Mouse (Mus musculus): ENCODE data around the gene Kcnn3. TPM values are rescaled to one million over a fixed set of nuclear protein-coding genes. Genes with fewer than 3 reads are reported as not detected.

Gene Kcnn3
- polyA plus RNA-seq, 1 experiment: not detected

- Histone ChIP-seq H3K4me3 (ENCODE audit: insufficient read depth, low read length) (no peak overlapping the region), H3K4me1 (ENCODE audit: control insufficient read depth, insufficient read depth, low read length) (no peaks in the 10 kb centered on the region), H3K27ac (ENCODE audit: insufficient read depth, low read depth, low read length) (no peak overlapping the region)
- no peak for TF ChIP-seq POLR2A (IDR thresholded peaks at IDR 0.05; ENCODE audit: borderline replicate concordance, low read depth, low read length)
These were observed 127.4 kb downstream of the Kcnn3 start for GRCm38 (mm10) chr3:89647268-89647874.

- H3K27ac ChIP-seq (ENCODE audit: insufficient read depth, low read depth, low read length): no peak overlapping the region
- no peak for TF ChIP-seq CTCF (IDR thresholded peaks at IDR 0.05; ENCODE audit: low read depth, low read length)
- TF ChIP-seq POLR2A (IDR thresholded peaks at IDR 0.05; ENCODE audit: borderline replicate concordance, low read depth, low read length): no peak
- H3K4me3 ChIP-seq (ENCODE audit: insufficient read depth, low read length): no peak overlapping the region
- H3K4me1 ChIP-seq (ENCODE audit: control insufficient read depth, insufficient read depth, low read length): no peaks in the 10 kb centered on the region
These were observed 129.9 kb downstream of the Kcnn3 start for GRCm38 (mm10) chr3:89649890-89650289.

- Histone ChIP-seq H3K4me3 (ENCODE audit: insufficient read depth, low read length) (no peak overlapping the region), H3K4me1 (ENCODE audit: control insufficient read depth, insufficient read depth, low read length) (no peaks in the 10 kb centered on the region), H3K27ac (ENCODE audit: insufficient read depth, low read depth, low read length) (no peak overlapping the region)
- TF ChIP-seq CTCF (IDR thresholded peaks at IDR 0.05; ENCODE audit: low read depth, low read length): no peak
- no peak for TF ChIP-seq POLR2A (IDR thresholded peaks at IDR 0.05; ENCODE audit: borderline replicate concordance, low read depth, low read length)
These were observed 133.4 kb downstream of the Kcnn3 start for GRCm38 (mm10) chr3:89653231-89653954.

GRCm38 (mm10) chr3:89657092-89657491, 137.1 kb downstream of the Kcnn3 start:
- Histone ChIP-seq H3K4me1 (ENCODE audit: control insufficient read depth, insufficient read depth, low read length) (no peaks in the 10 kb centered on the region), H3K4me3 (ENCODE audit: insufficient read depth, low read length) (no peak overlapping the region), H3K27ac (ENCODE audit: insufficient read depth, low read depth, low read length) (no peak overlapping the region)
- TF ChIP-seq CTCF (IDR thresholded peaks at IDR 0.05; ENCODE audit: low read depth, low read length) (no peak), POLR2A (IDR thresholded peaks at IDR 0.05; ENCODE audit: borderline replicate concordance, low read depth, low read length) (no peak)

- TF ChIP-seq POLR2A (IDR thresholded peaks at IDR 0.05; ENCODE audit: borderline replicate concordance, low read depth, low read length): no peak
- no peak for TF ChIP-seq CTCF (IDR thresholded peaks at IDR 0.05; ENCODE audit: low read depth, low read length)
- Histone ChIP-seq H3K27ac (ENCODE audit: insufficient read depth, low read depth, low read length) (no peak overlapping the region), H3K4me3 (ENCODE audit: insufficient read depth, low read length) (no peak overlapping the region), H3K4me1 (ENCODE audit: control insufficient read depth, insufficient read depth, low read length) (no peaks in the 10 kb centered on the region)
These were observed 138.5 kb downstream of the Kcnn3 start for GRCm38 (mm10) chr3:89658457-89658856.

GRCm38 (mm10) chr3:89659938-89660620, 140.1 kb downstream of the Kcnn3 start:
- Histone ChIP-seq H3K27ac (ENCODE audit: insufficient read depth, low read depth, low read length) (no peak overlapping the region), H3K4me1 (ENCODE audit: control insufficient read depth, insufficient read depth, low read length) (no peaks in the 10 kb centered on the region), H3K4me3 (ENCODE audit: insufficient read depth, low read length) (no peak overlapping the region)
- TF ChIP-seq POLR2A (IDR thresholded peaks at IDR 0.05; ENCODE audit: borderline replicate concordance, low read depth, low read length) (no peak), CTCF (IDR thresholded peaks at IDR 0.05; ENCODE audit: low read depth, low read length) (no peak)

- no peak overlapping the region for H3K27ac ChIP-seq (ENCODE audit: insufficient read depth, low read depth, low read length)
- no peaks in the 10 kb centered on the region for H3K4me1 ChIP-seq (ENCODE audit: control insufficient read depth, insufficient read depth, low read length)
- TF ChIP-seq CTCF (IDR thresholded peaks at IDR 0.05; ENCODE audit: low read depth, low read length) (no peak), POLR2A (IDR thresholded peaks at IDR 0.05; ENCODE audit: borderline replicate concordance, low read depth, low read length) (no peak)
- no peak overlapping the region for H3K4me3 ChIP-seq (ENCODE audit: insufficient read depth, low read length)
These were observed 144.8 kb downstream of the Kcnn3 start for GRCm38 (mm10) chr3:89664808-89665207.

- no peak overlapping the region for H3K27ac ChIP-seq (ENCODE audit: insufficient read depth, low read depth, low read length)
- no peak overlapping the region for H3K4me3 ChIP-seq (ENCODE audit: insufficient read depth, low read length)
- no peaks in the 10 kb centered on the region for H3K4me1 ChIP-seq (ENCODE audit: control insufficient read depth, insufficient read depth, low read length)
- no peak for TF ChIP-seq POLR2A (IDR thresholded peaks at IDR 0.05; ENCODE audit: borderline replicate concordance, low read depth, low read length)
- no peak for TF ChIP-seq CTCF (IDR thresholded peaks at IDR 0.05; ENCODE audit: low read depth, low read length)
These were observed 147.2 kb downstream of the Kcnn3 start for GRCm38 (mm10) chr3:89667131-89667530.

- no peaks in the 10 kb centered on the region for H3K4me1 ChIP-seq (ENCODE audit: control insufficient read depth, insufficient read depth, low read length)
- no peak overlapping the region for H3K4me3 ChIP-seq (ENCODE audit: insufficient read depth, low read length)
- TF ChIP-seq POLR2A (IDR thresholded peaks at IDR 0.05; ENCODE audit: borderline replicate concordance, low read depth, low read length) (no peak), CTCF (IDR thresholded peaks at IDR 0.05; ENCODE audit: low read depth, low read length) (no peak)
- no peak overlapping the region for H3K27ac ChIP-seq (ENCODE audit: insufficient read depth, low read depth, low read length)
These were observed 151.4 kb downstream of the Kcnn3 start for GRCm38 (mm10) chr3:89671334-89671733.
